Mouse (Mus musculus) kidney, adult 10 weeks (tissue): ENCODE results near the gene Myh10. TPM values are rescaled to one million over a fixed set of nuclear protein-coding genes. Genes with fewer than 3 reads are reported as not detected.

ENCODE experiments used
- polyA plus RNA-seq: library from polyadenylated mRNA; stranded (reverse); fragments of 350-450 nt; fragmentation: Illumina TruSeq; extraction: RNeasy Lipid Tissue Mini Kit (QIAGEN cat#74804); gene quantifications from one replicate; pipeline ENCODE4 v1.2.3, GENCODE M21; 2014; ENCODE audit warnings: low read depth, low replicate concordance

Gene Myh10
- 36.3 TPM for polyA plus RNA-seq

GRCm38 (mm10) chr11:68691321-68692009 lies at the start of gene Myh10:
Myh10 (plus strand) TSS chr11:68691559.

Other genes starting within 250 kb of the Myh10 start
- 0.53 TPM for gene Pik3r6, start 188.5 kb upstream of the Myh10 start, polyA plus RNA-seq
- not detected for gene Mfsd6l, start 135.4 kb upstream of the Myh10 start, polyA plus RNA-seq
- gene Ccdc42, start 104.5 kb upstream of the Myh10 start, polyA plus RNA-seq, result not detected
- 251 TPM for gene Ndel1, start 180.3 kb downstream of the Myh10 start, polyA plus RNA-seq
- not detected for gene Rnf222, start 197.0 kb downstream of the Myh10 start, polyA plus RNA-seq
- gene Rpl26, start 210.0 kb downstream of the Myh10 start, polyA plus RNA-seq, result 170 TPM
- 0.65 TPM for gene Odf4, start 235.5 kb downstream of the Myh10 start, polyA plus RNA-seq